Mouse (Mus musculus) cerebellum, adult 2 months (tissue): ENCODE data around the gene Slc17a6. TPM values are rescaled to one million over a fixed set of nuclear protein-coding genes. Genes with fewer than 3 reads are reported as not detected.

Experiments used
- DNase-seq, 2 experiments: peaks; one replicate each; pipeline ENCODE4 v3.0.0; 2021
- H3K27ac ChIP-seq: fragments of 200-500 bp; 2 replicates; pipeline ENCODE4 v1.5.1; 2012; ENCODE audit warnings: low read length, control low read depth, inconsistent platforms; ENCODE audit not compliant: insufficient read depth
- H3K27me3 ChIP-seq: fragments of 200-500 bp; 2 replicates; pipeline ENCODE4 v1.6.1; 2012; ENCODE audit warnings: inconsistent platforms, mild to moderate bottlenecking, low read length, moderate library complexity; ENCODE audit not compliant: control insufficient read depth, insufficient read depth
- H3K4me1 ChIP-seq: fragments of 200-500 bp; 2 replicates; pipeline ENCODE4 v1.6.1; 2011; ENCODE audit warnings: low read length; ENCODE audit not compliant: control insufficient read depth, insufficient read depth
- H3K4me3 ChIP-seq: fragments of 200-500 bp; replicated peaks from 2 replicates; pipeline ENCODE3; 2011; ENCODE audit warnings: mild to moderate bottlenecking, low read depth, low read length, control low read depth; ENCODE audit not compliant: insufficient read depth
- CTCF ChIP-seq: fragments of 200-500 bp; IDR thresholded peaks from 2 replicates; pipeline ENCODE4 v1.5.1; 2011; ENCODE audit warnings: low read depth, mild to moderate bottlenecking, control low read depth, low read length, moderate library complexity, borderline replicate concordance; ENCODE audit not compliant: insufficient read depth
- POLR2A ChIP-seq: fragments of 200-500 bp; IDR thresholded peaks from 2 replicates; pipeline ENCODE4 v1.6.1; 2011; ENCODE audit warnings: low read length, control low read depth, borderline replicate concordance; ENCODE audit not compliant: insufficient read depth
- WGBS: fragments of 180-500 bp; shearing (Covaris S2); methylation state at CpG from one replicate; pipeline ENCODE4 v1.1.7; 2018; 5-methylcytosine and 5-hydroxymethylcytosine counted together
- polyA plus RNA-seq: library from polyadenylated mRNA; depleted of rRNA; stranded (reverse); fragments of >200 nt; gene quantifications from 2 replicates; pipeline ENCODE4 v1.2.3, GENCODE M21; 2012

The Slc17a6 gene
- polyA plus RNA-seq, 1 experiment, result 43.1 TPM

- Histone ChIP-seq H3K4me3 (no peak overlapping the region), H3K27ac (no peak overlapping the region), H3K27me3 (peaks cover 1% of the 10 kb centered on the region; the same call in 1 of the 2 replicates), H3K4me1 (no peaks in the 10 kb centered on the region; the same call in 1 of the 2 replicates)
- no peak for DNase-seq
- 61% methylated on average over 5 of the region's 5 CpGs for WGBS
- TF ChIP-seq POLR2A (no peak), CTCF (no peak)
These were observed 860 bp downstream of the Slc17a6 start for GRCm38 (mm10) chr7:51622666-51623065.

DNA sequence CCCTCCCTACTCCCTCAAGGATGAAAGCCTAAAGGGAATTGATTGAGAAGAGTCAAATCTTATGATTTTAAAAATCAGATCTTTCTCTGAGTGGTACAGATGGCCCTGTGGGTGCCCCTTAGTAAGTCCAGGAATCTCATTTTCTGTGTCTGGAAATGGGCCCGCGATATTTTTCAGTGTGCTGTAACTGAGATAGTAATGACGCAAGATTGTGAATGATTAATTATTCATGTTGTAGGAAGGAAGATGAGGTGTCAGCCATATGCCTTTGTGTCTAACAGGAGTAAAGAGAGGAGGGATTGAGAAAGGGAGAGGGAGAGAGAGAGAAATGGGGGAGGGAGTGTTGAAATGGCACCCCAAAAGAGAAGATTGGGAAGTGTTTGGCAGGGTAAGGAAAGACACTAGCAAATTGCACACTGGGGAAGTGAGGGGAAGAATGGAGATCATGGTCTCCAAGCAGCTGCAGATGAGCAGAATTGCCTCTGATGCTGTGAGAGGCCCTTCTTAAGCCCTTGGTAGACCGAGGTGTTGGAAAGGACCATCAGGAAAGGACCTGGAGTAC, 2.6 kb downstream of the Slc17a6 start:
- Histone ChIP-seq H3K4me1 (no peaks in the 10 kb centered on the region), H3K27me3 (peaks cover 1% of the 10 kb centered on the region; the same call in 1 of the 2 replicates), H3K4me3 (no peak overlapping the region), H3K27ac (no peak overlapping the region)
- WGBS, result 74% methylated on average over 4 of the region's 4 CpGs
- TF ChIP-seq CTCF (no peak), POLR2A (no peak)
- no peak for DNase-seq

DNA sequence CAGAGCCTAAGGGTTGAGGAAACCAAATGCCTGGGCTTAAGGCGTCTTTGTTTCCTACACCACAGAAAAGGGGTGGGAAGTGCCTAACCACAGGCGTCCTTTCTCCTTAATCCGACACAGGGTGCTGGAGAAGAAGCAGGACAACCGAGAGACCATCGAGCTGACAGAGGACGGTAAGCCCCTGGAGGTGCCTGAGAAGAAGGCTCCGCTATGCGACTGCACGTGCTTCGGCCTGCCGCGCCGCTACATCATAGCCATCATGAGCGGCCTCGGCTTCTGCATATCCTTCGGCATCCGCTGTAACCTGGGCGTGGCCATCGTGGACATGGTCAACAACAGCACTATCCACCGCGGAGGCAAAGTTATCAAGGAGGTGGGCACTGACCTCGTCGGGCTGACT, 3.4 kb downstream of the Slc17a6 start:
- no peak for DNase-seq
- Histone ChIP-seq H3K27ac (no peak overlapping the region), H3K4me3 (no peak overlapping the region), H3K27me3 (peaks cover 1% of the 10 kb centered on the region; the same call in 1 of the 2 replicates), H3K4me1 (no peaks in the 10 kb centered on the region)
- WGBS, result 38% methylated on average over 23 of the region's 23 CpGs
- TF ChIP-seq POLR2A (no peak), CTCF (no peak)

DNA sequence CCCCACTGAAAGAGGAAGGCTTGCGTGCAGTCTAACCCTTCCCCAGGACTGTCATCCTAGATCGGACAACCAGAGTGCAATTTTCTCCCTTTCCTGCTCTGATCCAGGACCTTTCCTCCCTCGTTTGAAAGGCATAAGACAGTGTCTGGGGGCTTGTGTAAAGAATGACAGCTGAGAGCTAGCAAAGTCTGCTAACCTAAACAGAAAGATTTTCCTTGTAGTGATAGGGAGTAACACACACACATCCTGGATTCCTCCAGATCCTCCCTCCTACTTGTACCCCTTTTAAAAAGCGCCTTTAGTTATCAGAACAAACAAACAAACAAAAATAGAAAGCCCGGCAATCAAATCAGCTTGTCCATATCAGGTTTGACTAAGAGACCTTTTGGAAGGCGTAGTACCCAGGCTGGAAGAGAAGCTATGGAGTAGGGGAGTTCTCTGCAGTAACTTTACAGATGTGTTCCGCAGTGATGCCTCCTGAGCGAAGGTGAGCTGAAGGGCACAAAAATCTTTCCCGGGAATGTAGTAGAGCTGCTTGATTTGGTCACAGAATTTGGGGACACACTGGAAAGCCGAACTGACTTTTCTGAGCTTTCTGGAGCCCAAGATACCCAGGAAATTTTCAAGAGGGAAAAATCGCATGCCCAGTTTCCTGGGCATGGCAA, 3.9 kb downstream of the Slc17a6 start:
- peaks cover 1% of the 10 kb centered on the region; the same call in 1 of the 2 replicates for H3K27me3 ChIP-seq
- DNase-seq, result no peak
- TF ChIP-seq CTCF, result no peak
- no peak for TF ChIP-seq POLR2A
- 80% methylated on average over 11 of the region's 11 CpGs for WGBS
- no peak overlapping the region for H3K4me3 ChIP-seq
- H3K4me1 ChIP-seq, result no peaks in the 10 kb centered on the region
- no peak overlapping the region for H3K27ac ChIP-seq

- no peak overlapping the region for H3K4me3 ChIP-seq
- 79% methylated on average over 16 of the region's 16 CpGs for WGBS
- DNase-seq, result no peak
- H3K27me3 ChIP-seq, result peaks cover 1% of the 10 kb centered on the region; the same call in 1 of the 2 replicates
- H3K27ac ChIP-seq, result no peak overlapping the region
- TF ChIP-seq POLR2A (no peak), CTCF (no peak)
- H3K4me1 ChIP-seq, result no peaks in the 10 kb centered on the region
These were observed 4.7 kb downstream of the Slc17a6 start for GRCm38 (mm10) chr7:51626451-51627000.

DNA sequence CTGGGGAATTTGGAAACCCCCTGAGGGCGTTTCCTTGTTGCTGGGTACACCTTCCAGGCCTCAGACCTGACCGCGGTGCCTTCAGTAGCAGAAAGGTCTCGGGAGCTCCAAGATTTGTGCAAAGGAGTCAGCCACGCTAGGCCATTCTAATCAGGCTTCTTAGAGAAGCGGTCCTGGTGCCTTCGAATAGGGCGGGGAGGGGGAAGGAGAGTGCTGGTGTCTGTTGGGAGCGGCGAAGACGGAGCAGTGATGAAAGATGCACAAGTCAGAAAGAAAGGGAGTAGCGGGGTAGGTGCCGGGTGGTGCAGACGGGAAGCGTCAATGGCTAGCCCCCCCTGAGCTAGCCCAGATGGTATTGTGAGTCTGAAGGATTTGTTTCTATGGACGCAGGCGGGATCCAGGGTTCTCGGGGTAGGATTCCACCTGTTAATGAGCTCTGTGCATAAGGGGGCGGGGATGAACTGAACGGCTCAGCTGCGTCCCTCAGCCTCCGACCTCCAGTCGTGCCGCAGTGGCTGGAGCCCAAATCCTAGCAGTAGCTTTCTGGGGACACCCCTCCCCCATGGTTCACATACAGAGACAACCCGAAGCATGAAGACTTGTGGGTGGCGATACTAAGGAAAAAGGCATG, 5.3 kb downstream of the Slc17a6 start:
- Histone ChIP-seq H3K27ac (no peak overlapping the region), H3K4me1 (no peaks in the 10 kb centered on the region), H3K27me3 (peaks cover 1% of the 10 kb centered on the region; the same call in 1 of the 2 replicates), H3K4me3 (no peak overlapping the region)
- TF ChIP-seq POLR2A, result no peak
- TF ChIP-seq CTCF, result no peak
- WGBS, result 17% methylated on average over 26 of the region's 26 CpGs
- DNase-seq, result no peak

- no peak overlapping the region for H3K4me3 ChIP-seq
- 40% methylated on average over 9 of the region's 9 CpGs for WGBS
- H3K4me1 ChIP-seq, result no peaks in the 10 kb centered on the region
- H3K27ac ChIP-seq, result no peak overlapping the region
- H3K27me3 ChIP-seq, result peaks cover 1% of the 10 kb centered on the region; the same call in 1 of the 2 replicates
- DNase-seq, result no peak
- no peak for TF ChIP-seq CTCF
- TF ChIP-seq POLR2A, result no peak
These were observed 5.9 kb downstream of the Slc17a6 start for GRCm38 (mm10) chr7:51627666-51628065.

DNA sequence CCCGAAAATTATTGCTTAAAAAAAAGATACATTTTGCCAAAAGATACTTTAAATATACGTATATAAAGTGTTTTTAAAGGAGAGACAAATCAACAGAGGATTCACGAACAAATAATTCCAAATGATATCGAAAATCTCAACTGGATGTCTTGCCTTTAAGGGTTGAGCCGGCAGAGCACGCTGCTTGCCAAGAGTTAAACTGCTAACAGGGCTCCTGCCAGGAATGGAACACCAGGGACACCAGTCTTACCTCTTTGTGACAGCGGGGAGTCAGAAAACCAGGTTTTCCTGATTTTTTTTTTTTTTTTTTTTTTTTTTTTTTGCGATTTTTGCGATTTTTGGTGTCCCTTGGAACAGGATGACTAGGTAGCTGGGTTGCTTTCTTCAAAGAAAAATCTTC, 6.5 kb downstream of the Slc17a6 start:
- peak in 1 of 2 experiments; percentile 26 for DNase-seq
- WGBS, result 28% methylated on average over 9 of the region's 9 CpGs
- no peak overlapping the region for H3K4me3 ChIP-seq
- no peaks in the 10 kb centered on the region for H3K4me1 ChIP-seq
- peaks cover 1% of the 10 kb centered on the region; the same call in 1 of the 2 replicates for H3K27me3 ChIP-seq
- no peak overlapping the region for H3K27ac ChIP-seq
- TF ChIP-seq CTCF (no peak), POLR2A (no peak)
